9 mouse cellular contexts compared by ENCODE assay signal in genomic region chr17:29399241-29399910, GRCm38 (mm10). TPM values are rescaled to one million over a fixed set of nuclear protein-coding genes. Genes with fewer than 3 reads are reported as not detected.
DNase-seq lines count a peak whose midpoint lies in the region; ATAC-seq and TF ChIP-seq lines count a peak whose summit lies in the region.
"Had no signal": no experiment of that assay in that cellular context is flagged by ENCODE, and none has a peak within 500 bp of the region (broad histone marks: within the 10 kb centered on the region; RNA-seq: fewer than 3 reads in every experiment).

No protein-coding gene starts in this region.

- no peaks in the 10 kb centered on the region for H3K9me3 ChIP-seq in kidney, postnatal 0 days (replicated peaks; ENCODE audit: low read length)
- no peaks in the 10 kb centered on the region for H3K9me3 ChIP-seq in intestine, embryonic 16.5 days (ENCODE audit: control insufficient read depth, low read length)

- TF ChIP-seq CTCF in kidney, postnatal 0 days (IDR thresholded peaks at IDR 0.05; ENCODE audit: low read depth), result no peak

- no peak overlapping the region for H3K4me3 ChIP-seq in kidney, postnatal 0 days (replicated peaks; ENCODE audit: low read depth, low read length)
- H3K4me3 ChIP-seq in intestine, embryonic 16.5 days (ENCODE audit: low read length), result no peak overlapping the region

- intact Hi-C loops in left cerebral cortex, postnatal 4 days (cut with DNase I), result loop anchor here (5.0 kb wide), 2 partner anchors 93 to 113 kb away; partner anchors contain the start of gene Pim1

- peak; percentile 40 for DNase-seq in kidney, postnatal 0 days (ENCODE audit: low spot score)
- DNase-seq in kidney, adult 11 months, result no peak
- DNase-seq in WW6 (ENCODE audit: low read depth, low spot score), result peak; percentile 67
- DNase-seq in mesoderm, embryonic 11.5 days (ENCODE audit: low read depth, low spot score), result peak; percentile 45
- no peak for DNase-seq in left cerebral cortex, postnatal 4 days
- DNase-seq in ovary, postnatal 36 days (ENCODE audit: low spot score), result no peak
- DNase-seq: kidney, adult 9 months had no signal

- 59% methylated on average over 13 of the region's 14 CpGs for WGBS in kidney, postnatal 0 days
- WGBS in intestine, embryonic 16.5 days, result 55% methylated on average over 14 of the region's 14 CpGs

- no peak overlapping the region for H3K4me2 ChIP-seq in kidney, postnatal 0 days (ENCODE audit: low read length)
- no peak overlapping the region for H3K4me2 ChIP-seq in intestine, embryonic 16.5 days (ENCODE audit: low read depth, low read length)

- H3K36me3 ChIP-seq in kidney, postnatal 0 days (ENCODE audit: insufficient read depth, low read length), result no peaks in the 10 kb centered on the region
- H3K36me3 ChIP-seq in intestine, embryonic 16.5 days (ENCODE audit: control insufficient read depth, insufficient read depth, low read length), result no peaks in the 10 kb centered on the region

- peaks cover 16% of the 10 kb centered on the region for H3K4me1 ChIP-seq in kidney, postnatal 0 days (replicated peaks; ENCODE audit: insufficient read depth, low read length)
- peaks cover 31% of the 10 kb centered on the region for H3K4me1 ChIP-seq in intestine, embryonic 16.5 days (ENCODE audit: control insufficient read depth, insufficient read depth, low read length)

- no peak overlapping the region for H3K27ac ChIP-seq in kidney, postnatal 0 days
- H3K27ac ChIP-seq in intestine, embryonic 16.5 days (ENCODE audit: low read length), result no peak overlapping the region

- no peaks in the 10 kb centered on the region for H3K27me3 ChIP-seq in kidney, postnatal 0 days (ENCODE audit: insufficient read depth, low read length)
- no peaks in the 10 kb centered on the region for H3K27me3 ChIP-seq in intestine, embryonic 16.5 days (replicated peaks; ENCODE audit: control insufficient read depth, insufficient read depth, low read length)

- ATAC-seq in kidney, postnatal 0 days (replicated peaks; ENCODE audit: low FRiP score, low read depth), result no peak
- peak; percentile 27; the same call in 1 of the 2 replicates for ATAC-seq in intestine, embryonic 16.5 days
- no peak for ATAC-seq in CD4-positive, CD25-positive, alpha-beta regulatory T cell, adult 4 months

- no peak overlapping the region for H3K9ac ChIP-seq in kidney, postnatal 0 days (ENCODE audit: low read depth, low read length)
- H3K9ac ChIP-seq in intestine, embryonic 16.5 days (ENCODE audit: low read depth, low read length), result no peak overlapping the region

RNA-seq across cellular contexts. Expression of gene Fgd2, which starts 38.7 kb away (rescaled TPM):
- 12.3 and 12.5 TPM in 2 replicates for polyA plus RNA-seq in kidney, postnatal 0 days (2015; fragmentation: Nextera tagmentation; extraction: Ambion mirVana)
- 9.8 and 11.5 TPM in 2 replicates for polyA plus RNA-seq in intestine, embryonic 16.5 days (2015; fragmentation: Nextera tagmentation; extraction: Ambion mirVana)
- 1 to 10 TPM; 4.5 to 6.4 TPM for total RNA-seq in left cerebral cortex, postnatal 4 days (2021)
- 1 to 10 TPM in 1 of 2 experiments, under 1 TPM in 1; 0.65 to 9.4 TPM for polyA plus RNA-seq in CD4-positive, CD25-positive, alpha-beta regulatory T cell, adult 4 months (2017; shearing (Covaris generic))

RNA-seq across cellular contexts. Expression of gene Mtch1, which starts 51.6 kb away (rescaled TPM):
- 307 and 309 TPM in 2 replicates for polyA plus RNA-seq in kidney, postnatal 0 days (2015; fragmentation: Nextera tagmentation; extraction: Ambion mirVana)
- 31.7 and 146 TPM in 2 replicates for polyA plus RNA-seq in intestine, embryonic 16.5 days (2015; fragmentation: Nextera tagmentation; extraction: Ambion mirVana)
- total RNA-seq in left cerebral cortex, postnatal 4 days (2021), result 100 to 1,000 TPM; 489 to 514 TPM
- polyA plus RNA-seq in CD4-positive, CD25-positive, alpha-beta regulatory T cell, adult 4 months (2017; shearing (Covaris generic)), result 10 to 100 TPM; 11.0 to 13.9 TPM

Comparison
In these comparisons a context has a peak if more than half of its experiments do, and no peak if none do; other contexts are left out.
1. DNase-seq: peak in kidney, postnatal 0 days (single experiment), WW6 (single experiment) and mesoderm, embryonic 11.5 days (single experiment); none in kidney, adult 11 months (single experiment), left cerebral cortex, postnatal 4 days (single experiment) and ovary, postnatal 36 days (single experiment).